Mouse (Mus musculus) MEL (cell line): ENCODE measurements around the gene Tmem242. TPM values are rescaled to one million over a fixed set of nuclear protein-coding genes. Genes with fewer than 3 reads are reported as not detected.

ENCODE experiments used
- DNase-seq: peaks from one replicate; pipeline ENCODE4 v3.0.0; 2011; ENCODE audit warnings: low read depth, low spot score
- H3K27ac ChIP-seq: 2 replicates; pipeline ENCODE4 v1.5.1; 2012; ENCODE audit warnings: low read depth, mild to moderate bottlenecking, control low read depth, low read length, moderate library complexity; ENCODE audit not compliant: control insufficient read depth
- H3K27me3 ChIP-seq, 2 experiments: fragments of 150-350 bp in 1 of 2; sonication (generic) in 1 of 2; 2 replicates each; pipeline ENCODE4 v1.6.1; 2012; ENCODE audit warnings: low read length in 2 of 2, mild to moderate bottlenecking in 2 of 2, improper control_type of control experiment in 1 of 2, moderate library complexity in 1 of 2; ENCODE audit not compliant: insufficient read depth in 2 of 2, control insufficient read depth in 1 of 2
- H3K36me3 ChIP-seq, 2 experiments: 2 replicates each; pipeline ENCODE4 v1.6.1; 2012 to 2014; ENCODE audit warnings: low read length in 2 of 2, improper control_type of control experiment in 1 of 2, inconsistent platforms in 1 of 2, mild to moderate bottlenecking in 1 of 2; ENCODE audit not compliant: insufficient read depth in 2 of 2, control insufficient read depth in 1 of 2
- H3K4me1 ChIP-seq, 2 experiments: fragments of 150-350 bp in 1 of 2; sonication (generic) in 1 of 2; 2 replicates each; pipeline ENCODE4 v1.6.1; 2012; ENCODE audit warnings: low read length in 2 of 2, improper control_type of control experiment in 1 of 2, mild to moderate bottlenecking in 1 of 2; ENCODE audit not compliant: insufficient read depth in 2 of 2, control insufficient read depth in 1 of 2
- H3K4me3 ChIP-seq, 2 experiments: fragments of 150-350 bp in 1 of 2; sonication (generic) in 1 of 2; 2 replicates each; pipeline ENCODE4 v1.5.1; 2012; ENCODE audit warnings: low read depth in 2 of 2, low read length in 2 of 2, mild to moderate bottlenecking in 2 of 2, moderate library complexity in 2 of 2, control low read depth in 1 of 2, improper control_type of control experiment in 1 of 2; ENCODE audit not compliant: control insufficient read depth in 1 of 2, insufficient read depth in 1 of 2
- H3K79me2 ChIP-seq: 2 replicates; pipeline ENCODE4 v1.6.1; 2012; ENCODE audit warnings: mild to moderate bottlenecking, low read length, moderate library complexity; ENCODE audit not compliant: control insufficient read depth, poor library complexity, insufficient read depth
- H3K9ac ChIP-seq: 2 replicates; pipeline ENCODE4 v1.6.1; 2012; ENCODE audit warnings: low read depth, mild to moderate bottlenecking, control low read depth, low read length, moderate library complexity; ENCODE audit not compliant: control insufficient read depth, poor library complexity, severe bottlenecking
- H3K9me3 ChIP-seq: fragments of 150-350 bp; sonication (generic); replicated peaks from 2 replicates; pipeline ENCODE4 v1.6.1; 2012; ENCODE audit warnings: mild to moderate bottlenecking, low read length, improper control_type of control experiment, moderate library complexity; ENCODE audit not compliant: insufficient read depth
- CTCF ChIP-seq, 3 experiments: IDR thresholded peaks in 2 of 3; conservative IDR thresholded peaks in 1 of 3; 2 replicates each; pipeline ENCODE4 v1.5.1; 2011 to 2012; ENCODE audit warnings: low read length in 3 of 3, low read depth in 2 of 3, mild to moderate bottlenecking in 2 of 3, improper control_type of control experiment in 1 of 3, inconsistent platforms in 1 of 3, mixed read lengths in 1 of 3, moderate library complexity in 1 of 3; ENCODE audit not compliant: control insufficient read depth in 1 of 3, insufficient read depth in 1 of 3, poor library complexity in 1 of 3, severe bottlenecking in 1 of 3
- E2F4 ChIP-seq: IDR thresholded peaks from 2 replicates; pipeline ENCODE4 v1.6.1; 2011; ENCODE audit warnings: low read depth, low read length, improper control_type of control experiment, borderline replicate concordance
- EP300 ChIP-seq, 2 experiments: IDR thresholded peaks; 2 replicates each; pipeline ENCODE4 v1.6.1; 2011; ENCODE audit warnings: improper control_type of control experiment in 2 of 2, low read length in 2 of 2, low read depth in 1 of 2, mild to moderate bottlenecking in 1 of 2
- GATA1 ChIP-seq: IDR thresholded peaks from 2 replicates; pipeline ENCODE4 v1.6.1; 2011; ENCODE audit warnings: low read depth, low read length, improper control_type of control experiment
- MAX ChIP-seq: IDR thresholded peaks from 2 replicates; pipeline ENCODE4 v1.6.1; 2011; ENCODE audit warnings: low read length, improper control_type of control experiment
- MAZ ChIP-seq: IDR thresholded peaks from 2 replicates; pipeline ENCODE4 v1.6.1; 2012; ENCODE audit warnings: low read depth, mild to moderate bottlenecking, inconsistent platforms, low read length, improper control_type of control experiment
- MEF2A ChIP-seq: IDR thresholded peaks from 2 replicates; pipeline ENCODE4 v1.6.1; 2014; ENCODE audit warnings: low read depth, mild to moderate bottlenecking, inconsistent platforms, low read length, improper control_type of control experiment; ENCODE audit not compliant: poor library complexity, insufficient replicate concordance, severe bottlenecking; ENCODE audit errors: extremely low read depth
- POLR2A ChIP-seq, 2 experiments: IDR thresholded peaks; 2 replicates each; pipeline ENCODE4 v1.6.1; 2011 to 2012; ENCODE audit warnings: low read length in 2 of 2, mild to moderate bottlenecking in 2 of 2, control low read depth in 1 of 2, improper control_type of control experiment in 1 of 2, low read depth in 1 of 2, moderate library complexity in 1 of 2; ENCODE audit not compliant: control insufficient read depth in 1 of 2, insufficient read depth in 1 of 2, poor library complexity in 1 of 2
- POLR2AphosphoS2 ChIP-seq: IDR thresholded peaks from 2 replicates; pipeline ENCODE4 v1.6.1; 2011; ENCODE audit warnings: low read length, improper control_type of control experiment
- POLR2AphosphoS5 ChIP-seq: IDR thresholded peaks from 2 replicates; pipeline ENCODE4 v1.6.1; 2012; ENCODE audit warnings: low read depth, borderline replicate concordance, mild to moderate bottlenecking, inconsistent platforms, low read length, moderate library complexity, mixed read lengths
- RCOR1 ChIP-seq: IDR thresholded peaks from 2 replicates; pipeline ENCODE4 v1.6.1; 2012; ENCODE audit warnings: low read depth, mild to moderate bottlenecking, inconsistent platforms, low read length, improper control_type of control experiment
- TBP ChIP-seq: IDR thresholded peaks from 2 replicates; pipeline ENCODE4 v1.8.0; 2011; ENCODE audit warnings: low read depth, low read length, improper control_type of control experiment
- USF1 ChIP-seq: IDR thresholded peaks from 2 replicates; pipeline ENCODE4 v1.6.1; 2014; ENCODE audit warnings: low read depth, mild to moderate bottlenecking, inconsistent platforms, low read length, improper control_type of control experiment, moderate library complexity
- ZKSCAN1 ChIP-seq: IDR thresholded peaks from 2 replicates; pipeline ENCODE4 v1.6.1; 2012; ENCODE audit warnings: low read depth, mild to moderate bottlenecking, inconsistent platforms, low read length, improper control_type of control experiment, moderate library complexity
- ZMIZ1 ChIP-seq: IDR thresholded peaks from 2 replicates; pipeline ENCODE4 v1.6.1; 2012; ENCODE audit warnings: low read depth, mild to moderate bottlenecking, inconsistent platforms, low read length, improper control_type of control experiment, moderate library complexity
- ZNF384 ChIP-seq: IDR thresholded peaks from 2 replicates; pipeline ENCODE4 v1.6.1; 2012; ENCODE audit warnings: low read depth, mild to moderate bottlenecking, inconsistent platforms, low read length, improper control_type of control experiment
- polyA plus RNA-seq, 2 experiments: library from polyadenylated mRNA; stranded (reverse) in 1 of 2; unstranded in 1 of 2; fragments of >175 nt in 1 of 2; fragments of >200 nt in 1 of 2; gene quantifications; 2 replicates each; pipeline versions ENCODE4 v1.2.1 to v1.2.4; 2012; ENCODE audit warnings: low replicate concordance in 2 of 2, low read depth in 1 of 2; ENCODE audit not compliant: insufficient read length in 2 of 2, insufficient read depth in 1 of 2, missing spikeins in 1 of 2
- total RNA-seq: library from RNA; depleted of rRNA; stranded (reverse); fragments of 300-350 nt; gene quantifications from 2 replicates; pipeline ENCODE4 v1.2.3, GENCODE M21; 2012

The Tmem242 gene
- total and polyA plus RNA-seq, 3 experiments: 27.0 to 49.2 TPM; not detected in 1

DNA sequence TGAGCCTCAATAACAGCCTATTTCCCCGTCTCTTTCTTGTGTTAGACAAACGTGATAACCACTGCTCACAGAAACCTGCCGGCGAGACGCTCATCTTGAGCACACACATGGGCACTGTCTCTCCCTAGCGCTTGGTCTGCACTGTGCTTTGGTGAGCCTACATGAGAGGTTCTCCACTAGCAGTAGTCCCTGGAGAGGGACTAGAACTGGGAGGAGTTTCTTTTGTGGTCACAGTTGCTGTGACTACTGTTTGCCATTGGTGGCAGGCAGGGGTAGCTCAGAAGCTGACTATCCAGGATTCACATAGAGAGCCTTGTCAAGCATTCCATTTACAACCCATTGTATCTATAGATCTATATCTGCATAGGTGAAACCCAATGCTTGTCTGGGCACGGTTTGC is 27.3 kb downstream of the Tmem242 start (continued):
- TF ChIP-seq POLR2A (IDR thresholded peaks at IDR 0.05; ENCODE audit: control insufficient read depth in 1 of 2, insufficient read depth in 1 of 2, low read depth in 1 of 2, low read length in 2 of 2, poor library complexity in 1 of 2) (0 out of 4 replicates have a peak, but pooled peaks of 1 of the 2 experiments have one; percentile 29), EP300 (IDR thresholded peaks at IDR 0.05; ENCODE audit: low read depth in 1 of 2, low read length in 2 of 2) (no peak), ZMIZ1 (peak; percentile 47), MAX (no peak), TBP (no peak), GATA1 (0 out of 2 replicates have a peak, but pooled peaks have one; percentile 20)

DNA sequence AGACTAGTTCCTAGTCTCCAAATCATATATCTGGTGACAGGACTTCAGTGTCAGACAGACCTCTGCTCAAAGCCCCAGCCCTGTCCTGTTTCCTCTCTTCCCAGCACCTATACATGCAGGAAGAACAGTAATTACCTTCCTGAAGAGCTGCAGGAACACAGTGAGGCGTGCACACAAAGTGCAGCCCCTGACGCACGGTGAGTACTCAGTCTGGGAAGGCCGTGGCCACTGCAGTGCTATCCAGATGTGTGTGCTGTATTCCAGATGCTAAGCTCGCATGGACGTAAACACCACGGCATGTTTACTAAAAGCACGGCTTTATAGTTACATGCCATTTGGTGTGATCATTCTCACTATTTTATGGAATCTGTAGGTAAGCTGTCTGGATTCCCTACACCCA is 27.8 kb downstream of the Tmem242 start:
- H3K9ac ChIP-seq: no peak overlapping the region
- H3K9me3 ChIP-seq: no peaks in the 10 kb centered on the region
- H3K27me3 ChIP-seq: no peaks in the 10 kb centered on the region
- no peak overlapping the region for H3K4me3 ChIP-seq
- peaks cover 3 to 22% of the 10 kb centered on the region in 2 experiments; a peak in 3 of 4 replicates for H3K36me3 ChIP-seq
- peaks cover 9% of the 10 kb centered on the region for H3K79me2 ChIP-seq
- DNase-seq: peak; percentile 56
- 0 out of 2 replicates have a peak, but pooled peaks have one; percentile 7 for TF ChIP-seq TBP
- no peak for TF ChIP-seq RCOR1
- no peak for TF ChIP-seq USF1
- TF ChIP-seq ZKSCAN1: no peak
- TF ChIP-seq E2F4: no peak
- TF ChIP-seq ZMIZ1: 0 out of 2 replicates have a peak, but pooled peaks have one; percentile 16
- TF ChIP-seq POLR2AphosphoS5: peak; percentile 92
- peak in 1 of 2 experiments; percentile 52; a peak in 2 of 4 replicates for TF ChIP-seq POLR2A (IDR thresholded peaks at IDR 0.05; ENCODE audit: control insufficient read depth in 1 of 2, insufficient read depth in 1 of 2, low read depth in 1 of 2, low read length in 2 of 2, poor library complexity in 1 of 2)
- TF ChIP-seq MEF2A: no peak
- TF ChIP-seq CTCF (IDR thresholded peaks at IDR 0.05 in 2 of 3, conservative IDR thresholded peaks at IDR 0.05 in 1 of 3; ENCODE audit: control insufficient read depth in 1 of 3, insufficient read depth in 1 of 3, low read depth in 2 of 3, low read length in 3 of 3, poor library complexity in 1 of 3, severe bottlenecking in 1 of 3): no peak
- TF ChIP-seq, all 39 proteins: peak for 4
- Histone ChIP-seq H3K27ac (no peak overlapping the region), H3K4me1 (peaks cover 0 to 18% of the 10 kb centered on the region in 2 experiments; a peak in 3 of 4 replicates)

DNA sequence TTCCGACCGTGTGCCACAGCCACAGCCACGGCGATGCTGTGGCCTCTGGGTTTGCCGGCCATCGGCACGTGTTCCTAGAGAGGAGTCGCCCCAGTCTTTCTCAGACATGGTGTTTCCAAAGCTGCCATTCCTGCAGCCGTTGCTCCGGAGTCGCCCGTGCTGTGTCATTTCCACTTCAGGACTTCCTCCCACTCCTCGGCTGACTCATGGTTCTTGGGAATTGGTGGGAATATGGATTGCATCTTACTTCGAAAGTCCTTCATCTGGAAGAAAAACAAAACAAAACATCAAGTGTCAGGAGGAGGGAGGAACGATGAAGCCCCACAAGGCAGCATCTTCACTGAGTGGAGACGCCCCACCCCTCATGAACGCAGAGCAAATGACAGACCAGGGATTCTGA is 28.9 kb downstream of the Tmem242 start:
- H3K27me3 ChIP-seq: no peaks in the 10 kb centered on the region
- H3K4me3 ChIP-seq: no peak overlapping the region
- peaks cover 2 to 25% of the 10 kb centered on the region in 2 experiments; a peak in 3 of 4 replicates for H3K4me1 ChIP-seq
- no peak for DNase-seq
- H3K79me2 ChIP-seq: peaks cover 12% of the 10 kb centered on the region
- H3K9me3 ChIP-seq: no peaks in the 10 kb centered on the region
- H3K9ac ChIP-seq: no peak overlapping the region
- H3K27ac ChIP-seq: no peak overlapping the region
- peak; percentile 2; the same call in 1 of the 2 replicates for TF ChIP-seq POLR2AphosphoS2
- no peak for TF ChIP-seq ZMIZ1
- no peak for TF ChIP-seq GATA1
- TF ChIP-seq ZKSCAN1: no peak
- 0 out of 2 replicates have a peak, but pooled peaks have one; percentile 32 for TF ChIP-seq MAZ
- TF ChIP-seq ZNF384: no peak
- TF ChIP-seq POLR2AphosphoS5: 0 out of 2 replicates have a peak, but pooled peaks have one; percentile 66
- TF ChIP-seq, all 39 proteins: peak for 3
- H3K36me3 ChIP-seq: peaks cover 3 to 27% of the 10 kb centered on the region in 2 experiments; a peak in 3 of 4 replicates
